Mouse (Mus musculus) forebrain, embryonic 10.5 days (tissue): Measurements from ENCODE around the gene Dnaaf5. TPM values are rescaled to one million over a fixed set of nuclear protein-coding genes. Genes with fewer than 3 reads are reported as not detected.
A peak's percentile ranks its signal among the peaks of the same experiment; 100 is the strongest.

ENCODE experiments used
- DNase-seq: peaks from one replicate; pipeline ENCODE4 v3.0.0-alpha.2; 2017; ENCODE audit warnings: low spot score; ENCODE audit errors: extremely low spot score
- H3K27ac ChIP-seq: fragments of 300-500 bp; sonication (generic); 2 replicates; pipeline ENCODE4 v1.5.1; 2016; ENCODE audit warnings: mild to moderate bottlenecking
- H3K27me3 ChIP-seq: fragments of 300-500 bp; sonication (generic); 2 replicates; pipeline ENCODE4 v1.6.1; 2016; ENCODE audit warnings: mild to moderate bottlenecking; ENCODE audit not compliant: poor library complexity, severe bottlenecking
- H3K36me3 ChIP-seq: fragments of 300-500 bp; sonication (generic); replicated peaks from 2 replicates; pipeline ENCODE4 v1.6.1; 2016; ENCODE audit warnings: mild to moderate bottlenecking, moderate library complexity
- H3K4me1 ChIP-seq: fragments of 300-500 bp; sonication (generic); 2 replicates; pipeline ENCODE4 v1.6.1; 2016
- H3K4me3 ChIP-seq: fragments of 300-500 bp; sonication (generic); 2 replicates; pipeline ENCODE4 v1.5.1; 2016; ENCODE audit warnings: mild to moderate bottlenecking, moderate library complexity
- H3K9me3 ChIP-seq: fragments of 300-500 bp; sonication (generic); 2 replicates; pipeline ENCODE4 v1.6.1; 2016; ENCODE audit warnings: mild to moderate bottlenecking, moderate library complexity
- WGBS: fragments of 180-500 bp; shearing (Covaris S2); methylation state at CpG from one replicate; pipeline ENCODE4 v1.1.7; 2016; 5-methylcytosine and 5-hydroxymethylcytosine counted together
- polyA plus RNA-seq: library from polyadenylated mRNA; unstranded; fragments of >200 nt; fragmentation: Nextera tagmentation; extraction: Ambion mirVana; gene quantifications from 2 replicates; pipeline ENCODE4 v1.2.1, GENCODE M21; 2016

The Dnaaf5 gene
- polyA plus RNA-seq, 1 experiment from 2014 or later = 8.0 TPM

DNA sequence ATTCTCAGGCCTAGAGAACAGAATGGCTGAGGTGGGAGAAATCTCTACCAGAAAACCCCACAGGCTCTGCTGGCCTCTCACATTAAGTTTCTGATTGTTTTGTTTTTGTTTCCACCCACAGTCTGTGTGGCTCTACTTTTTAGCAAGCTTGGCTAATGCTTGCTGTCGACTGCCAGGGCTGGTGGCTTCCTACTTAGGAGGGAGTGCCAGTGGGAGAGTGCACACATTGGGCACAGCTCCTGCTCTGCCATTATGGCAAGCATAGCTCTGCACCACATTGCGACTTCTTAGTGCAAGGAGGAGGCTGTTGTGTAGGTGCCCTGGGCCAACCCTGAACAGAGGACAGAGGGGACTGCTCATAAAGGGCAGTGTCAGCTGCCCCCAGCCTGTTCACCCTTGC lies 33.1 kb downstream of the Dnaaf5 start:
- 91% methylated on average over 2 of the region's 2 CpGs for WGBS
- no peak for DNase-seq
- Histone ChIP-seq H3K9me3 (no peaks in the 10 kb centered on the region), H3K27ac (no peak overlapping the region), H3K4me1 (no peaks in the 10 kb centered on the region), H3K4me3 (no peak overlapping the region), H3K27me3 (no peaks in the 10 kb centered on the region), H3K36me3 (peaks cover 98% of the 10 kb centered on the region)

DNA sequence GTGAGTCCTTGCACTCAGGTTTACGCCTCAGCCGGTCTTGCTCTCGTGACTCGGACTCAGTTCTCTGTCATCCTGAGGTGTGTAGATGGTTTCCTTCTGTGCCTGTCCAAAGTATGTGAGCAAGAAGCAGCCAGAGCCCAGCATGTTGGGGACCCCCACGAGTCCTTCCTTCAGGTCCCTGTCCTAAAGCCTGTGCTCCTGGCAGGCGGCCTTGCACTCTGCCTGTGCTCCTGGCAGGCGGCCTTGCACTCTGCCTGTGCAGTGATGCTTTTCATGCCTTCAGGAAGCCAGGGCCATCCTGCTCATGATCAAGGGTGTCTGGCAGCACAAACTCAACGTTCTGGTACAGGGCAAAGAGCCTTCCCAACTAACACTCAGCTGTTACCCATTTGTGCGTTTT lies 33.6 kb downstream of the Dnaaf5 start:
- Histone ChIP-seq H3K4me1 (no peaks in the 10 kb centered on the region), H3K4me3 (no peak overlapping the region), H3K9me3 (no peaks in the 10 kb centered on the region), H3K27me3 (no peaks in the 10 kb centered on the region), H3K36me3 (peaks cover 98% of the 10 kb centered on the region), H3K27ac (no peak overlapping the region)
- WGBS = 94% methylated on average over 9 of the region's 9 CpGs
- no peak for DNase-seq

DNA sequence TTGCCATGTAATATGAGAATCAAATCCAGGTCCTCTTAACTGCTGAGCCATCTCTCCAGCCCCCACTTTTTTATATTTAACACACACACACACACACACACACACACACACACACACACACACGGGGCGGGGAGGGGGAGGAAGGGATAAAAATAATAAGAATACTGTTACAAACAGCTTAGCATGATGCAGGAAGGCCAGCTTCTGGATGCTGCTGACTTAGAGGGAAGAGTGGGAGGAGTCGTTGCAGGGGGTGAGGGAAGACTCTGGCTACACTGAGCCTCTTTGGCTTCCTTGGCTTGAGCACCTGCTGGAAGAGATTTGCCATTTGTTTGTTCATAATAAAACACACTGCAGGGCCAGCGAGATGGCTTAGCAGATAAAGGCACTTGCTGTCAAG lies 34.9 kb downstream of the Dnaaf5 start:
- H3K9me3 ChIP-seq = no peaks in the 10 kb centered on the region
- no peaks in the 10 kb centered on the region for H3K4me1 ChIP-seq
- H3K36me3 ChIP-seq = peaks cover 89% of the 10 kb centered on the region
- H3K27ac ChIP-seq = no peak overlapping the region
- 79% methylated on average over 4 of the region's 4 CpGs for WGBS
- H3K4me3 ChIP-seq = no peak overlapping the region
- H3K27me3 ChIP-seq = no peaks in the 10 kb centered on the region
- no peak for DNase-seq

DNA sequence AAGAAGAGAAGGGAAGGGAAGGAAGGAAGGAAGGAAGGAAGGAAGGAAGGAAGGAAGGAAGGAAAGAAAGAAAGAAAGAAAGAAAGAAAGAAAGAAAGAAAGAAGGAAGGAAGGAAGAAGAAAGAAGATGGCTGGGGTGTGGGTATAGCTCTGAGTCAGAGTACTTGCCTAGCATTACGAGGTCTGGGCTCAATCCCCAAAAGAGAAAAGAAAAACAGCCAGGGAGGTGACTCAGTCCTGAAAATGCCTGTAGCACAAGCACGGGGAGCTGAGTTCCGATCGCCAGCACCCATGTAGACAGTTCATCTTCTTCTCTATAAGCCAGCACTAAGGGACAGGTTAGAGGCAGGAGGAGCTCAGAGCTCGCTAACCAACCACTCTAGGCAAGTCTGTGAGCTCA lies 39.7 kb downstream of the Dnaaf5 start:
- H3K36me3 ChIP-seq = peaks cover 47% of the 10 kb centered on the region
- H3K4me3 ChIP-seq = no peak overlapping the region
- WGBS = 93% methylated on average over 5 of the region's 5 CpGs
- H3K27me3 ChIP-seq = no peaks in the 10 kb centered on the region
- no peaks in the 10 kb centered on the region for H3K4me1 ChIP-seq
- H3K27ac ChIP-seq = no peak overlapping the region
- no peaks in the 10 kb centered on the region for H3K9me3 ChIP-seq
- no peak for DNase-seq

DNA sequence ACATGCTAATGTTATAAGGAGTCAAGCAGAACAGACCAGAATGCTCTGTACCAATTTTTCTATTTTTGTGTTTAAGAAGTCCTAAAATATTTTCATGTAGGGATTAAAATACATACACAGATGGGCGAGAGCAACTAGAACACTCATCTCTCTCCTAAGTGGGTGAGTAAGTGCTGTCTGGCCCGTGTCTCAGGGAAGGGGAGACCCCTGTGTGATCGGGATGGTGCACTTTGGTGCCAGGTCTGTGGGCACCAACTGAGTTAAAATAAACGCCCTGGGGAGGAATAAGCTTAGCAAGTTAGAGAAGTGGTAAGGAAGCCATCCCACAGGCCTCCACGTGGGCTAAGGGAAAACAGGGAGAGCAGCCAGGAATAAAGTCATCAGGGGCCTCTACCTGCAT lies 40.9 kb downstream of the Dnaaf5 start:
- Histone ChIP-seq H3K9me3 (no peaks in the 10 kb centered on the region), H3K4me1 (no peaks in the 10 kb centered on the region), H3K27ac (no peak overlapping the region), H3K27me3 (no peaks in the 10 kb centered on the region), H3K4me3 (no peak overlapping the region), H3K36me3 (peaks cover 35% of the 10 kb centered on the region)
- no peak for DNase-seq
- WGBS = 75% methylated on average over 5 of the region's 5 CpGs

DNA sequence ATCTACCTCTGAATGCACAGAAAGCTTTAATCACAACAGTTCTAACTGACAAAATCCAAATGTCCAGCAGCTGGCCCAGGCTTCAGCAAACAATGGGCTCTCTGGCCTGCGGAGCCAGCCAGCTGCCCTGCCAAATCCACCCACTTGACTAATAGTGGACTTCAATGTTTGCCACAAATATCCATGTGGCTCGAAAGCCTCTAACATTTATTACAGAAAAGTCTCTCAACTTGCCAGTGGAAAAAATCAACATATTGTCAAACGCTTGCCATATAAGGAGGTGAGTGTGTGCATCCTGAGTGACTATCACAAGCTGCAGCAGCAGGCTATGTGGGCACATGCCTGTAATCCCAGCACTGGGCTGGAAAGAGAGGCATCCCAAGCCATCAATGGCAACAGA lies 48.8 kb downstream of the Dnaaf5 start:
- Histone ChIP-seq H3K27ac (no peak overlapping the region), H3K36me3 (peaks cover 5% of the 10 kb centered on the region), H3K4me3 (no peak overlapping the region), H3K9me3 (no peaks in the 10 kb centered on the region), H3K27me3 (no peaks in the 10 kb centered on the region), H3K4me1 (peaks cover 32% of the 10 kb centered on the region)
- no peak for DNase-seq
- 87% methylated on average over 3 of the region's 3 CpGs for WGBS

DNA sequence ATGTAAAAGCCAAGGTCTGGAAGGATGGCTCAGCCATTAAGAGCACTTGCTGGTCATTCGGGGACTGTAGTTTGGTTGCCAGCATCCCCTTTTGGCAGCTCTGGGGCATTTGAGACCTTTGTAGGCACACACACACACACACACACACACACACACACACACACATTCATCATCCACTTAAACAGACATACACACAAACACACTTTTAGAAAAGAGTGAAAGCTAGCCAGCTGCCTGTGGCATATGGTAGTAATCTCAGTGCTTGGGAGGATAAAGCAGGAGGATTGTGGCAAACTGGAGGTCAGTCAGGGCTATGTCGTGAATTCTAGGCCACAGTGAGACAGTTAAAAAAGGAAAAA lies 49.6 kb downstream of the Dnaaf5 start:
- DNase-seq = no peak
- peak overlapping the region; percentile 92 for H3K27ac ChIP-seq
- H3K27me3 ChIP-seq = no peaks in the 10 kb centered on the region
- peak overlapping the region; percentile 97 for H3K4me3 ChIP-seq
- peaks cover 32% of the 10 kb centered on the region for H3K4me1 ChIP-seq
- 46% methylated on average over 2 of the region's 2 CpGs for WGBS
- peaks cover 5% of the 10 kb centered on the region for H3K36me3 ChIP-seq
- H3K9me3 ChIP-seq = no peaks in the 10 kb centered on the region

DNA sequence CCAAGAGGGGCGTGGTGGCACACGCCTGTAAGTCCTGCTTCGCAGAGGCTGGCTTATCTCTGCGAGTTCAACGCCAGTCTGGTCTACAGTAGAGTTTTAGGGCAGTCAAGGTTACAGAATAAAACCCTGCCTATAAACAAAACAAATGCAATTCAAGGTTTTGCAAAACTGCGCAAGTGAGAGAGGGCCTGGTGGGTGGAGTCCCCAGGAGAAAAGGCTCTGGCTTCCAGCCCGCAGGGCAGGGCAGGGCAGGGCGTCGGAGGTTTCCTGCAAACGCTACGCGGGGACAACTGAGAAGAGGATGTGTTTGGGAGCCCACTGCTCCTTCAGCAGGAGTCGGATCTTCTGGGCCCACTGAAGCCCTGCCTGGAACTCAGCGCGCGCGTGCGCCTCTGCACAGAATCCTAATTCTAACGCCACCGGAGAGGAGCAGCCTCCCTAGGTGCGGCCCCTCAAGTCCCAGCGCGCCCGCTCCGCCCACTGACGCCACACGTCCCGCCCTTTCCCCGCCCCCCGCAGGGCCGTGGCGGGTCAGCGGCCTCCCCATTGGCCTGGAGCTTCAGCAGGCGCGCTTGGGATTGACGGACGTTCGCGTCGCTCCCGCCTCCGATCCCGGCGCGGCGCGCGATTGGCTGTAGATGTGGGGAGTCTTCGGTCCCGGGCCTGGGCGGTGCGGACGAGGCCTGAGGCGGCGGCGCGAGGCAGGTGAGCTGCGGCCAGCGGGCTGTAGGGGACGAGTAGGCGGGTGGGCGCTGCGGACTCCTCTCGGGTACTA lies 50.2 kb downstream of the Dnaaf5 start, which contains the start of gene Sun1:
Gene Sun1, plus strand, starts transcription at position 643 of the 775 bp plus-strand sequence.
- H3K9me3 ChIP-seq = no peaks in the 10 kb centered on the region
- no peaks in the 10 kb centered on the region for H3K27me3 ChIP-seq
- peak within 1 kb of the TSS; percentile 97 for H3K4me3 ChIP-seq
- H3K36me3 ChIP-seq = peaks cover 9% of the 10 kb centered on the region
- H3K27ac ChIP-seq = peak within 1 kb of the TSS; percentile 92
- H3K4me1 ChIP-seq = peaks cover 32% of the 10 kb centered on the region
- peak; percentile 97 for DNase-seq
- WGBS = under 1% methylated on average over 64 of the region's 64 CpGs

DNA sequence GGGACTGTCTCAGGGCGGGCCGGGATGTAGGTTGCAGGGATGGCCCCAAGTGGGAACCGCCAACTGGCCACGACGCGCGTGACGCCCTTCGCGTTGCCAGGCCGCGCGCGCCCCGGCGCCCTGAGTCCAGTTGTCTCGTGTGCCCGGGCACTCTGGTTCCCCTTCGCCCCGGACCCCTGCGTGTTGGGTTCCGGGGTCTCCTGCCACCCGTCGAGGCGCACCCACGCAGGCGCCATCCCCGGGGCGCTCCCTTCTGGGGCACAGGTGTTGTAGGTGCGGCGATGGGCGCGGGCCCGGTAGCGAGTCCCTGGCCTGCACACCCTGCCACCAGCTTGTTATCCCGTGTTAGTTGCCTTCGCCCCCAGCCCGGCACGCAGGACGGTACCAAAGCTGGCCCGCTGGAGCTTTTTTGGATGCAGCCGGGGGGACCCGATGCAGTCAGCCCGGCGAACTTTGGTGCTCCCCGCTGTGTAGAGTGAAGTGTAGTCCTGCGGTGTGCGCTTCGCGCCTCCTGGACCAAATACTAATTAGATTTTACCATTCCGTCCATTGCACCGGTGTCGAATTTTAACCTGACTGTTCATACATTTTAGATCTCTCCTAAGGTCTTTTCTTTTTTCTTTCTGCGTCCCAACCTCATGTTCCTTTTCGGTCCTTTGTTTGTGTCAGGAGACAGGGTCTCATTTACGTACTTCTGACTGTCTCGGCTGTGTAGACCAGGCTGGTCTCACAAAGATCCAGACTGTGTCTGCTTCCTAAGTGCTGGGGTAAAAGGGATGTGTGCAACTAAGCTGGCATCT lies 50.9 kb downstream of the Dnaaf5 start:
- no peak for DNase-seq
- no peaks in the 10 kb centered on the region for H3K9me3 ChIP-seq

DNA sequence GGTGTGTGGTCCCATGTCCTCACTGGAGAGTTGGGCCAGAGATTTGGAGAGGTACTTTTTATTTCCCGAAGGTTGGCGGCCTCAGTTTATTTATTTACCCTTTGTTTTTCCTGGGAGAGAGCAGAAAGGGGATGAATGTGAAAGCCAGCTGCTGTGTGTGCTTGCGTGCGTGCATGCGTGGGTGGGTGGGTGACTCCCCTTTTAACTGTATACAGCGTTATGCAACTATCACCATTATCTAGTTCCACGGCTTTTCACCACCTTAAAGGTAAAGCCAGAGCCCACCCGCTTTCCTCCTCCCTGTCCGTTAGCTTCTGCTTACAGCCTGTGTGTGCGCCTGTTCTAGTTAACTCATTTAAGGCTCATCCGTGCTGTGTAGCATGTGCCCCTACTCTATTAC lies 52.1 kb downstream of the Dnaaf5 start:
- DNase-seq = no peak
- Histone ChIP-seq H3K9me3 (no peaks in the 10 kb centered on the region), H3K27ac (0 out of 2 replicates have a peak overlapping the region, but pooled peaks have one; percentile 92), H3K4me1 (peaks cover 42% of the 10 kb centered on the region), H3K27me3 (no peaks in the 10 kb centered on the region), H3K36me3 (peaks cover 17% of the 10 kb centered on the region), H3K4me3 (peak overlapping the region; percentile 97)
- 89% methylated on average over 11 of the region's 11 CpGs for WGBS

More for the DNA sequence above, 50.9 kb downstream of the Dnaaf5 start:
- H3K27me3 ChIP-seq = no peaks in the 10 kb centered on the region
- peak overlapping the region; percentile 92 for H3K27ac ChIP-seq
- under 1% methylated on average over 57 of the region's 57 CpGs for WGBS
- H3K4me3 ChIP-seq = peak overlapping the region; percentile 97
- H3K36me3 ChIP-seq = peaks cover 14% of the 10 kb centered on the region
- peaks cover 34% of the 10 kb centered on the region for H3K4me1 ChIP-seq

DNA sequence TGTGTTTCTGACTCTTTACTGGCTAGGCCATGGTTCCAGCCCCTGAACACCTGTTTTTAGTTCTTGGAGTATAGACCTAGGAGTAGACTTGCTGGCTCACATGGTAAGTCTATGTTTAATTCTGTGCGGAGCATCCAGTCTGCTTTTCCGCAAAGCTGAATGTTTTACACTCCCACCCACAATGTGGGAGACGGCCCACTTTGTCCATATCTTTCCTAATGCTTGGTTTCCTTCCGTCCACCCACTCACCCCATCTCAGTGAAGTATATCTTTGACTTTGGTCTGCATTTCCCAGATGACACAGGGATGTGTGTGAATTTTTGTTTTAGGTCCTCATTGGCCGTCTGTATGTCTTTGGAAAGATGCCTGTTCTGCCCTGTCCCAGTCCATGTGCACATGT lies 53.3 kb downstream of the Dnaaf5 start:
- Histone ChIP-seq H3K4me1 (peaks cover 42% of the 10 kb centered on the region), H3K27ac (no peak overlapping the region), H3K4me3 (no peak overlapping the region), H3K27me3 (no peaks in the 10 kb centered on the region), H3K9me3 (no peaks in the 10 kb centered on the region), H3K36me3 (peaks cover 22% of the 10 kb centered on the region)
- 92% methylated on average over 5 of the region's 5 CpGs for WGBS
- DNase-seq = no peak

DNA sequence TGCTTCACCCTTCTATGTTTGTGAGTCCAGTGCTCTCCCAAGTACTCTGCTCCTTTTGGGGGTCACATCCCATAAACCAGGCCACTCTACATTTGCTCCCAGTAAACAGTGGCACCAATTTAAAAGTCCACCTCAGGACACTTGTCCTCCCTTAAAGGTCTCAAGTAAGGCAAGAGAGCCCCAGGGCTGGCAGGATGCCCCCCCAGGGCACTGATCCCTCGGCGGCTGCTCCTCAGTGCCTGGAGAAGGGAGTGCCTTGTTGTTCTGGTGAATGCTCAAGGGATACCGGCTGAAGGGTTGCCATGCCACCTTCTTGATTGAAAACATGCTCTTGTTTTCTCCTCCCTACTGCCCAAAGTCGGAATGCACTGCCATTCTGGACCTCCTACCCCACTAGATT lies 56.1 kb downstream of the Dnaaf5 start:
- peaks cover 49% of the 10 kb centered on the region for H3K36me3 ChIP-seq
- DNase-seq = no peak
- no peak overlapping the region for H3K27ac ChIP-seq
- 69% methylated on average over 4 of the region's 4 CpGs for WGBS
- no peaks in the 10 kb centered on the region for H3K9me3 ChIP-seq
- H3K27me3 ChIP-seq = no peaks in the 10 kb centered on the region
- H3K4me3 ChIP-seq = no peak overlapping the region
- H3K4me1 ChIP-seq = peaks cover 27% of the 10 kb centered on the region

DNA sequence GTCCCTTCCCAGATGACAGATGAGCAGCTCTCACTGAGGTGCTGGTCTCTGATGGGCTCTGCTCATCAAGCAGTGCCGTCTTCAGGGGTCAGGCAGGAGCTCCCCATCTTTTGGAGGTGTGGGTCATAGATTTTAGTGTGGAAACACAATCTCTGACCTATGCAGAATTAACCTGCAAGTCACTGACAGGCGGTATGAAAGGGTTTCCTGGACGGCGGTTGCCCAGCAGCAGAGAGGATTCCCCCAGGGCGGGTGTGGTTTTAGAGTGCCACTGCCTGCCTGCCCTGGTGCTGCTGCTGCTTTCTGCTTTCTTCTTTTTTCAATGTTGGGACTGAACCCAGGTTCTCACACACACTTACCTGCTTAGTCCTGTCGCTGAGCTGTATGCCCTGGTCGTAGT lies 56.5 kb downstream of the Dnaaf5 start:
- peaks cover 52% of the 10 kb centered on the region for H3K36me3 ChIP-seq
- DNase-seq = no peak
- no peaks in the 10 kb centered on the region for H3K27me3 ChIP-seq
- 77% methylated on average over 7 of the region's 7 CpGs for WGBS
- peaks cover 22% of the 10 kb centered on the region for H3K4me1 ChIP-seq
- no peaks in the 10 kb centered on the region for H3K9me3 ChIP-seq
- H3K4me3 ChIP-seq = no peak overlapping the region
- no peak overlapping the region for H3K27ac ChIP-seq
